Mouse (Mus musculus) liver, embryonic 14.5 days (tissue): Measurements from ENCODE around the gene Calm1.

ENCODE experiments used
- CTCF ChIP-seq: IDR thresholded peaks from 2 replicates; pipeline ENCODE4 v1.5.1; 2016; ENCODE audit warnings: antibody characterized with exemption, low read depth, control low read depth
- EP300 ChIP-seq: IDR thresholded peaks from 2 replicates; pipeline ENCODE4 v1.6.1; 2016; ENCODE audit warnings: antibody characterized with exemption, low read depth

DNA sequence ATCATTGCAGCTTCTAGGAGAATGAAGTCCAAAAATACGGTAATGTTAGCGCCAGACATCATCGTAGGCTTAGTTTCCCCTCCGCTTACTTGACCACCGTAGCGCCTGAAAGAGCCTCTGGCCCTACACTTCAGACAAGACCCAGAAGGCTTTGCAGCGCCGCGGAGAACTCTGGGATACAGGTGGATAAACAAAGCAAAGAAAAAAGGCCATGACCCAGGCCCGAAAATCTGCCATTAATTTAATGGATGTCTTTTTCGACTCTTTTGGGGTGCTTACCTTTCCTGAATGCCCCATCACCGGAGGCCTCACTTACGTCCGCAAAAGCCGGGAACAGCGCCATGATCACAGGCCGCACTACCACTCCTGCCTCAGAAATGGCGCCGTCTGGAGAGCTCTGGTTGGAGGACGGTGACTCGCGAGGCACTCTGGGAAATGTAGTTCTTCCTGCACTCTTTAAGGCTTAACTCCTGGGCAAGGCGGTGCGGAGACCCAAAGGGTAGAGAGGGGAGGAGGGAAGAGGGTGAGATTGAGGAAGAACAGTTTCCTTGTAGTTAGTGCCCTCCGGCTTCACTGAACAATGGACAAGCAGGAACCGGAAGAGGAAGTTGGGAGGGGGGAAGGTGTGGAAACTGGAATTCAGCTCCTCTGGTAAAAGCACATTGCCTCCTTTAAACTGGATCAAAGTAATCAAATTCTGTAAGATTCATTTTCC, 39.8 kb upstream of the Calm1 start, which contains the start of gene Nrde2:
- TF ChIP-seq CTCF (peak; percentile 49), EP300 (no peak)
